Mouse (Mus musculus) kidney, adult 2 months (tissue): ENCODE data around the gene 9130023H24Rik.

Source experiments
- CTCF ChIP-seq: fragments of 200-500 bp; conservative IDR thresholded peaks from 2 replicates; pipeline ENCODE4 v1.5.1; 2011; ENCODE audit warnings: low read depth, mild to moderate bottlenecking, control low read depth, low read length, moderate library complexity, mixed read lengths; ENCODE audit not compliant: insufficient read depth, insufficient read length
- POLR2A ChIP-seq: fragments of 200-500 bp; IDR thresholded peaks from one replicate; pipeline ENCODE4 v1.6.1; 2011; ENCODE audit warnings: low read depth, low read length, control low read depth

- TF ChIP-seq CTCF: no peak
- no peak for TF ChIP-seq POLR2A
Observed at GRCm38 (mm10) chr7:128209826-128210225, 28.0 kb downstream of the 9130023H24Rik start.
